Mouse (Mus musculus) c-Kit-positive CD71-positive TER-119-negative erythroid progenitor cells, embryonic 14.5 days (primary cell): ENCODE measurements around the gene Med16.

Experiments
- DNase-seq: peaks from one replicate; pipeline ENCODE4 v3.0.0-alpha.2; 2013; ENCODE audit warnings: low read depth

Med16 gene

DNA sequence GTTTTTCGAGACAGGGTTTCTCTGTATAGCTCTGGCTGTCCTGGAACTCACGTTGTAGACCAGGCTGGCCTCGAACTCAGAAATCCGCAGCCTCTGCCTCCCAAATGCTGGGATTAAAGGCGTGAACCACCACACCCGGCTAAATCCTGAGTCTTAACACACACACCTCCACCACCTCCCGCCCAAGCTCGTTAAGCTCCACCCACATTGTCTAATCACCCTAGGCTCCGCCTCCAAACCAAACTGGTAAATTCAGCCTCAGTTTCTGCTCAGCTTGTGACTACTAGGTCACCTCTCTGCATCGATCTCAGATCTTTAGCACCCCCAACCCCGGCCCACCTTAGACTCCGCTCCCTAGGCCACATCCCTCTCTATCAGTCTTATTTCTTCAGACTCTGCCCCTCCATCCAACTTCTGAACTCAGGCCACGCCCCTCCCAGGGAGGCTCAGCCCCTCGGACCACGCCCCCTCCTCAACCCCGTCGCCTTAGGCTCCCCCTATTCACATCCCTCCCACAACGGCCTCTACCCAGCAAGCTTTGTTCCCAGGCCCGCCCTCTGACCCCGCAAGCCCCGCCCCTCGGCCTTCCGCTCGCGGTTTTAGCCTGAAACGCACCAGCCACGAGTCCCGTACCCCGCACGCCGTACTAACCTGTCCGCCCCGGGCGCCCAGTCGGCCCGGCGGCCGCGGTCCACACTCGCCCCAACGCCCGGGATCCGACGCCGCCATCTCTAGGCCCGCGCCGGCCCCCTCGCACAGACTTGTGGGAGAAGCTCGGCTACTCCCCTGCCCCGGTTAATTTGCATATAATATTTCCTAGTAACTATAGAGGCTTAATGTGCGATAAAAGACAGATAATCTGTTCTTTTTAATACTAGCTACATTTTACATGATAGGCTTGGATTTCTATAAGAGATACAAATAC is at the start of gene Med16:
TSS of gene Med16 (minus strand) at position 757 of the 925 bp plus-strand sequence.
- peak; percentile 89 for DNase-seq

DNA sequence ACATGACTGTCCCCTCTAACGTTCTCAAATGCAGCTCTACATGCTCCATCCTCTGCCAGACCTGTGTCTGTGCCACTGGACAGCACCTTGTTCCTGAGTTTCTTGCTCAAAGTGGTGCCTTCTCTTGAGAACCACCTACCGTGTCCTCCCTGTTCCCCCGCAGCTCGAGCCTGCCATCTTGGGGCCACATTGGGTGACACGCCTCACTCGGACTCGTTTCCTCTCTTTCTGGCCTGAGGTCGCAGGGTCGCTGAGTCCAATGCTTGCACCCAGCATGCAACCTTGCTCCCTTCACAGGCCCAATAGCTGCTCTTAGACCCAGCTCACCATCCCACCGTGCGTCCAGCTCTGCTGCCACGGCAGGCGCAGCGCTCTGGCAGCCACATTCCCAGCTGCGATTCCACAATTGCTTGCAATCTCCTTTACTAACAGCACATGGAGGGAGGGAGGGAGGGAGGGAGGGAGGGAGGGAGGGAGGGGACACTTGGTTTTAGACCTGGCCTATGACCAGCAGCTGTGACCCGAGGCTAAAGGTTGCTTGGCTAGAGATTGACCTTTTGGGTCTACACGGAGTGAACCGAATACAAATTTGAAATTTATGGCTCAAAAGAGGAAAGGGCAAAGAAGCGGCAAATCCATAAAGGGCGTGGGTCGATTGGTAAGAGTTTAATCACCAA is 49.6 kb upstream of the Med16 start:
- peak; percentile 68 for DNase-seq

DNA sequence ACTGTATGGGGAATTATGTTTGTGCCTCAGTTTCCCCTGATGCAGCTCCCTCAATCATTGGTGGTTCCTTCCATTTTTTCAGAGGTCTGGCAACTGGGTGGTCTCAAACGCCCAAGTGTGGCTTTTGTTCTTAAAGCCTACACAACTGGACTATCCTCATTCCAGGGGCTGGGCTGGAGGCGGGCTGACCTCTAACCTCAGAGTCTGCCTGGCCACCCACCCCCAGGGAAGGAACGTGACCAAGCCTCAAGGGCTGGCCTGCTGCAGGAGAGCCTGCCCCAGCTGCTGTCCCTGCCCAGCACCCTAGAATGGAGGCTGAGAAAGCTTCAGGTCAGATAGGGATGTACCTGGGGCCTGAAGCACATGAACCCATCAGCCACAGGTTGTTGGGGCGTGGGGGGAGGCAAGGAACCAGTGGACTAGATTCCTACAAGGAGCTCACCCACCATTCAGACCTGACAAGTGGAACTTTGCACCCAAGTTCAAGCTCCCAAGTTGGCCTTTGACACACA is 48.0 kb upstream of the Med16 start:
- no peak for DNase-seq

DNA sequence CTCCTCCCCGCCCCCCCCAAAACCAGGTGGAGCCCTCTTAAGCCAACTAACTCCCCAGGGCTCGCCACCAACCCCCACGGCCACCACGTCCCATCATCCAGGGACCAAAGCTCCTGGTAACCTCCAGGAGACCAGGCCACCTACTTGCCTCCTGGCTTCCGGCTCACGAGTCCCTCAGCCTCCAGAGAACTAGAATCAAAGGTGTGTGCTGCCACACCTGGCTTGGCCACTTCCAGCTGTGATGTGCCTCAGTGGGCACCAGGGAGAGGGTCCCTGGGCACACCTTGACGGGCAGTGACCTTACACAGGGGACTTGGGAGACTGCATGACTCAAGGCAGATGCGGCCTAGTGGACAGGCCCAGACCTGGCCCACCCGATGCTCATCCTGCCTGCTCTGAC is 47.0 kb upstream of the Med16 start:
- DNase-seq = no peak

DNA sequence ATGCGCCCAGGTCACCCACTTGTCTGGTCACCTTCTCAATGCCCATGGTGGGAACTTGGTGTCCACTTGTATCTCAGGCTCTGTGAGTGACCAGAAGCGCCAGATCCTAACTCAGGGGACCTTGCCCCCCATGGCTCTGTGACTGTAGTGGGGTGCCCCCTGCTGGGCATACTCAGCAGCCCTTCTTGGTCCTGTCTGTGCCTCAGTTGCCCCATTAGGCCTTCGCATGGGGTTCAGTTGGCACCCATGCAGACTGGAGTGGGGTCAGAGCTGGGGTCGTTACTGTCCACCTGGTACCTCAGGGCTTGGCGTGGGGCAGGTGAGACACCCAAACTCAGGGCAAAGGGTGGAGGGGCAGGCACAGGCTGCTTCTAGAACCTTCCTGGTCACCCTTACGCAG is 45.2 kb upstream of the Med16 start:
- no peak for DNase-seq

DNA sequence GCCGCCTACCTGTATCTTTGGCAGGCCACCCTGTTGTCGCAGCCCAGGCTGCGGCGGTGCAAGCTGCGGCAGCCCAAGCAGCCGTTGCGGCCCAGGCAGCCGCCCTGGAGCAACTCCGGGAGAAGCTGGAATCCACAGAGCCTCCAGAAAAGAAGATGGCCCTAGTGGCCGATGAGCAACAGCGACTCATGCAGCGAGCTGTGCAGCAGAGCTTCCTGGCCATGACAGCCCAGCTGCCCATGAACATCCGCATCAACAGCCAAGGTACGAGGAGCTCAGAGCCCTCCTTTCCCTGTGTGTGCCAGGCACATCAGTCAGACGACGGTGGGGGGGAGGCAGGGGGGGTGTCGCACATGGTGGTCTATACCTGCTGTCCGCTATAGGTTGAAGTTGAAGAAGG is 41.9 kb upstream of the Med16 start:
- DNase-seq = no peak

DNA sequence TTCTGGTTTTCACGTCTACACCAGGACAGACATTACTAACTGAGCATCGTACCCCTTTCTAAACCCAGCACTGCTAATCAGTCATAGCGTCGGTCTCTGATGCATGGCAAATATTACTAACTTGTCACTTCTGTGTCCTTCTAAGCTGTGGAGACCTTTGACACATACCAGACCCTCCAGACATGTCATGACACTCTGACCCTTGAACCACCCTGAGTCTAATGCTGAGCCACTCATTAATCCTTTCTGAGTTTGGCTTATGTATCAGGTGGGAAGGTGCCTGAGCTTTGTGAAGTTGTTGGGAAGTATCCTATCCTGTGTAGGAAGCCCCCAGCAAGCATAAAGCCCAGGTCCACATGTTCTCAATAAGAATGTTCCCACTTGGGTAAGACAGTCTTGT is 41.1 kb upstream of the Med16 start:
- DNase-seq = no peak

DNA sequence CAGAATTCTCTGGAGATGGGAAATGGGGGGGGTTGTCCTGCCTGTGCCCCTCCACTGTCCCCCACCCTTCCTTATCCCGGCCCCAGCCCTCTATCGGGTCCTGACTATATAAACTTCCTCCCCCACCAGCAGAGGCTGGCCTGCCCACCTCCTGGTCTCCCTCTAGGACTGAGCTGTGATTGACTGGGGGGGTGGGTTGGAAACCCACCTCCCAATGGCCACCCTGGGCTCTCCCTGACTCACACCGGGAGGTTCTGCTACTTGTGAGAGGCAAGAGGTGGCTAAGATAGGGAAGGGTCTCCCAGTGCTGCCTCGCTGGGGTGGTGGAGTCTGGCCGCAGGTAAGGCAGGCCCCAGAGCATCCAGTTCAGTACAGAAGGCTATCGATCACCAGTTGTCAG is 38.8 kb upstream of the Med16 start:
- no peak for DNase-seq

DNA sequence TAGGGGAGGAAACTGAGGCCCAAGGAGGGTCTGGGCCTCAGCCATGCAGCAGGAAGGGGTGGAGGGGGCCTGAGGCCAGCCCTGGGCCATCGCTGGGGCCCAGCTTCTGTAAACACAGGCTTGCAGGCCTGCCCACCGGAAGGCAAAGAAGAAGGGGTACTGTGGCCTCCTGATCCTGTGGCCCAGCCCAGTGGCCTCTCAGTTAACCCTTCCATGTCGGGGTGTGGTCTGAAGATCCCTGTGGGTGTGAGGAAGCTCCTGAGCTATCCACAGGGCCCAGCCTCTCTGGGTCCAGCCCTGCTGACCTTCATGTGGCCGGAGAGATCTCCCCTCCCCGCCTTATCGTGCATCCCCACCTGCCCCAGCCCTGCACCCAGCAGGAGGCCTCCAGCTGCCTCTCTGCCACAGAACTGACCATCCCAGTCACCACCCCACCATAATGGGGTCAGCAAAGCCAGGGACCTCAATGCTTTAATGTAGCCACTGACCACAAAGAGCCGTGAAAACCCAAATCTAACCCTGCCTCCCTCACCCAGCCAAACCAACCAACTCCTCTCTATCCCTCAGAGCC is 38.1 kb upstream of the Med16 start:
- no peak for DNase-seq

DNA sequence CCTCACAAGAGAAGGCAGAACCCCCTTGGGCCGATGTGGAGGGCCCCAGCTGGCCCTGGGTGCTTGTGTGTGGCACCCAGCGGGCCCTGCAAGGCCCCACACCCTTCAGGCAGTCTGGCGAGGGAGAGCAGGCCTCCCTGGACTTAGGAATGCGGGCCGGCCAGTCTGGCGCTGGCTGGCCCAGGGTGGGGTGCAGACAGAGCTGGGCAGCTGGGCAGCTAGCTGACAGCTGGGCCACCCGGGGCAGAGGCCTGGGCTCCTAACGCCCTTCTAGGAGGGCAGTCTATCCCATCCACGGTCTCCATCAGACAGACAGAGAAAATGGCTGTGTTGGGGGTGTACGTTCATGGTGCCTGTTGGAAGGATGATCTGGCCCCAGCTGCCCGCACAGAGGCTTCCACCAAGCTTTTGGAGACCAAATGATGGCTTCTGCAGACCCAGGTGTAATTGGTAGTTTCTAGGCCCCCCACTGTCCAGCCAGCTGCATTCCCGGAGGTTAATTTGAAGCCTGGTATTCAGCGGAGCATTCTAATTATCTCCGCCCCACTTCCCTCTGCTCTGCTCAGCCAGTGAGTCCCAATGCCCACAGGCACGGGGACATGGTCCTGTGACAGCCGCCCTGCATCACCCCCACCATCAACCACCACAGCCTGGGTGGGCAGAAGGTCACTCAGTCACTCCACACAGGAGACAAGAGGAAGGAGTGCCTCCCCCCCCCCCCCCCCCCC is 36.9 kb upstream of the Med16 start:
- DNase-seq = no peak

DNA sequence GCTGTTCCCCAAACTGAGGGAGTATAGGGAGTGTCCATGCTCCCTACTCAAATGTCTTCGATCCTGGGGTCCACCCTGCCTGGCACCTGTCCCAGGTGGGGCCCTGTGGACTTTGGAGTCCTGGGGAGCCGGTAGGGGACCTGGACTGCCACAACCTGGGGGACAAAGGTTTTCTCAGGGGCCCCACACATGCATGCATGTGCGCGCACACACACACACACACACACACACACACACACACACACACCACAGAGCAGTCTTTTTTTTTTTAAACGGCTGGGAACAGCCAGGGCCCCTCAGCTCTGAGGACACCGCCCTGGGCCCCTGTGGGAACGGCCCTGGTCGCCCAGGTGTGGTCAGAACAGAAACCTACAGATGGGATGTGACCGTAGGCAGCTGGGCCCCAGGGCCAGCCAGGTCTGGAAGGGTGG is 34.8 kb upstream of the Med16 start:
- no peak for DNase-seq

DNA sequence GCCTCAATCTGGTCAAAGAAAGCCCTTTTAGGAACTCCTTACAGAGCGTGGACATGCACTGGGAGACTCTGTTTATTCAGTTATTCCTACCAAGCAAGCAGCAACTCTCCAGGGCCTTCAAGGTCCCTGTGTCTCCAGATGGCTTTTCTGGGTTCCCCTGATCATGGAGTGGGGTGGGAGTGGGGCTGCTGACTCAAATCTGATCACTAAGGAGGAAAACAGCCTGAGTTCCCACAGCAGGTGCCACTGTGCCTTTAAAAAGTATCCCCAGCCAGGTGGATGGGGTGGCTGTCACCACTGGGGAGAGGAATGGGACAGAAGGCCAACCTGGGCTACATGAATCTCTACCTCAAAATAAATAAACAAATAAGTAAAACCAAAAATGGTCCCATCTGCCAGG is 34.3 kb upstream of the Med16 start:
- DNase-seq = no peak

DNA sequence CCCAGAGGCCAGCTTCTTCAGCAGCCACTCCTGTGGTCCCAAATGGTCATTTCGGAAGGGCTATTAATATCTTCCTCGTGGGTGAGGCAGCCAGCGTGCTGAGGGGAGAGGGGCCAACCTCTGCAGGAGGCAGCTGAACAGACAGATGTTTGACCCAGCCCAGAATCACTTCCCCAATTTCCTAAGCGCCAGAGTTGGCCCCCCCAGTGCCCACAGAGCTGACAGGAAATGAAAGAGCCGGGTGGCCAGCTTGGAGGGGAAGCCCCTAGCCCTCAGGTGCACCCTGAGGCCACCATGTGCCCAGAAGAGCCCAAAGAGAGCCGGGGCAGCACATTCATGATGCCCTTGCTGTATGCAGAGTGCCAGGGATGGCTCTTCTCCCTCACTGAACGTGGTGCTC is 32.0 kb upstream of the Med16 start:
- no peak for DNase-seq

DNA sequence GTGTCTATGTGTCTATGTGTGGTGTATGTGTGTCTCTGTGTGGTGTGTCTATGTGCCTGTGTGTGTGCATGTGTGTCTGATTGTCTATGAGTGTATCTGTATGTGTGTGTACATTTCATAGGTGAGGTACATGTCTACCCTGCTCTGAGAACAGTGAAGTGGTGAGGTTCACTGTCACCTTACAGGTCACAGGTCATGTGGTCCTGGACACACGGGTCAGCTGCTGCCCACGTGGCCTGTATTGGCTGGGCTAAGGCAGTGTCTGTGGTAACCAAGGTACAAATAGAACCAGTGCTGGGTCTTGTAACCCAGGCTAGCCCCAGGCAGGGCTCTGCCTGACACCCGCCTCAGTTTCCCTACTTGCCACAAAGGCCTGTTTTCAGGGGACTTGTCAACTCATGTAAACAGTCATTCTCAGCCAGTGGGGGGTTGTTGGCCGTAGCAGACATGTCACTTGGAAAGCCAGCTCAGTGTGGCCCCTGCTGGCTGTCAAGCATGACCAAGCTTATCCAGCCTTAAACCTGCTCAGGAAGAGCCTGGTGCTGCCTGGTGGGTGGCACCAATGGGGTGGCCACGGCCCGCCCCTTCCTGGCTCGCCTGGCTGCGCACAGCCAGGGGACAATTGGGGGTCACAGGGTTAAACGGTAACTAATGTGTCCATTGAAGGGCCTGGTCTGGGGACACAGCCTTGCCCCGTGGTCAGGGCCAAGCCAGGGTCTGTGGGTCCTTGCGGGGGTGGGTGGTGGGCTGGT is 29.2 kb upstream of the Med16 start:
- DNase-seq = no peak

DNA sequence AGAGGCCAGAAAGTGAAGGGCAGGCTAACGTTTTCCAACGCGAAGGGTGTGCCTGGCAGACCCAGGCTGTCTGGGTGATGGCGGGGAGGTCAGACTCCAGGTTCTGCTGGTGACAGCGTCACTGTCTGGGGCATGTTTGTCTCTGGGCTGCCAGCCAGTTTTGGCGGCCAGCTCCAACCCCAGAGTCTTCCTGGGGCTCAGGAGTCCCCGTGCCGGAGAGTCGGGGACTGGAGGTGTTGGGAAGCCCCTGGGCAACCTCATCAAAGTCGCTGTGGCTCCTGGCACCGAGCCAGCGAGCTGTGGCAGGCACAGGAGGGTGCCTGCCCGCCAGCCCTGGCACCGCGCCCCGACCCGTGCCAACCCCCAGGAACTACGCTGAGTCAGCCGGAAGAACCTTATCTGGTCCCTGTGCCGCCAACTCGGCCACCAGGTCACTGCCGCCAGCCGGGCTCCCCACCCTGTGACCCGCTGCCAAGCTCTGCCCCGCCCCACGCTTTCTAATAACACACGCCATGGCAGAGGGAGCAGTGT is 28.3 kb upstream of the Med16 start:
- no peak for DNase-seq

DNA sequence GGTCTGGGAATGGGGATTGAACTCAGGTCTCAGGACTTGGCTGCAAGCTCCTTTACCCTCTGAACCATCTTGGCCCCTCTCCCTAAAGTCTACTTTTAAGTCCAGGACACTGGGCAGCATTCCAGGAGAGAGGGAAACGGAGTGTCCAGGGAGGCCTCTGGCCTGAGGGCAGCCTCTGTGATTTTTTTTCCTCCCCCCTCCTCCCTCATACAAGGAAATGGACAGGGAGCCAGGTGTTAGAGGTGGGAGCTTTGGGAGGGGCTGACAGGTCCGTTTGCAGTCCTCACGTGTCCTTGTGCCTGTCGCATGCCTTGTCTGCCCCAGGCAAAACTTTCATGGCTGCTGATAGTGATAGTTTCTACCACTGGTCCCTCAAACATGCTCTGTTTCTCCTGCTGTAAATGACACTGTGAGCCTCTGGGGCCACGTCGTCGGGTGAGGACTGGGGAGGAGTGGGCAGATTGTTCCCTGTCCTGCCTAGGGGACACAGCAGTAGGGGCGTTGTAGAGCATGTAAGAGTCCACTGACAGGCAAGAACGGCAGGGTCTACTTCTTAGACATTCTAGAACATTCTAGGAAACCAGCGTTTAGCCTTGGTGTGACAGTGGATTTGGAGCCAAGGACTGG is 27.7 kb upstream of the Med16 start:
- no peak for DNase-seq

DNA sequence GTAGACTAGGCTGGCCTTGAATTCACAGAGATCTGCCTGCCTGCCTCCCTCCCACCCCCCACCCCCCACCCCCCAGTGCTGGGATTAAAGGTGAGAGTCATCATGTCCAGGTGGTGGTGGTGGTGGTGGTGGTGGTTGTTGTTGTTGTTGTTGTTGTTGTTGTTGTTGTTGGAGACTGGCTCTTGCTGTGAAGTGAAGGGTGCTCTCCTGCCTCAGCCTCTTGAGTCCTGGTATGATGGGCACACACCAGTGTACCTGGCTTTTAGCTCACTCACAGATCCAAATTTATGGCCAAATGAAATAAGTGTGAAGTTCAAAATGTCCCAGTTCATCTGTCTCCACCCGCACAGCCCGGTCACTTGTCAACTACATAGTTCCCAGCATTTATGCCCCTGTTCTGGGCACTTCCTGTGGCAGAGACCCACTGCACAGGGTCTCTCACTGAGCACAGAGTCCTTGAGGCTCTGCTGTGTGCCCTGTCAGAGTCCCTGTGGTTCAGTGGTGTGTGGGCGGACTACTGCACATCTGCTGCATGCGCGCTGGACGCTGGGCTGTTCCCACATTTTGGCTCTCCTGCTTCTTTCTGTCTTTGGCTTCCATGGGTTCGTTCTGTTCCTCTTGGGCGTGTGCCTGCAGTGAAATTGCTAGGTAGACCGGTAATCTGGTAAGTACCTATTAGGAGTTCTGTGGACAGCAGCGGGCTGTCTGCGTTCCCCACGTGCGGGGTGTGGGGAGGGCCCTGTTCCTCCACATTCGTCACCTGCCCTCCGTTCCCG is 26.3 kb upstream of the Med16 start:
- no peak for DNase-seq

DNA sequence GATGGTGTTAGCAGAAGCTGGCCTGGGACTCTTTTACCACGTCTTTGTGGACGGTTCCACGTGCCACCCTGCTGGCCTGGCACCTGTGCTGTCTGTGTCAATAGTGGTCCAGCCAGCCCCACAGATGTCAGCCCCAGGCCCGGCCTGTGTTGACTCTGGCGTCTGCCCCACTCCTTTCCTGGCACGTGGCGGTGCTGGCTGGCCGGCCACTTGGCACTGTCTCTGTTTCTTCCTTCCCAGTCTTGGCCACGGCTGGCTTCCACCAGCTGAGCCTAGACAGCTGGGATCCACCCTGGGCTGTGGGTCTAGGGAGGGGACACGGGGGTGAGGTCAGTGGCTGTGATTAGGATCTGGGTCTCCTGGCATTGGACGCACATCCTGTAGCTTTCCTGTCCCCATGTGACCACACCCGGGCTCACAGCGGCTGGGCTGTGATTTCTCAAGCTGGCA is 25.6 kb upstream of the Med16 start:
- no peak for DNase-seq

DNA sequence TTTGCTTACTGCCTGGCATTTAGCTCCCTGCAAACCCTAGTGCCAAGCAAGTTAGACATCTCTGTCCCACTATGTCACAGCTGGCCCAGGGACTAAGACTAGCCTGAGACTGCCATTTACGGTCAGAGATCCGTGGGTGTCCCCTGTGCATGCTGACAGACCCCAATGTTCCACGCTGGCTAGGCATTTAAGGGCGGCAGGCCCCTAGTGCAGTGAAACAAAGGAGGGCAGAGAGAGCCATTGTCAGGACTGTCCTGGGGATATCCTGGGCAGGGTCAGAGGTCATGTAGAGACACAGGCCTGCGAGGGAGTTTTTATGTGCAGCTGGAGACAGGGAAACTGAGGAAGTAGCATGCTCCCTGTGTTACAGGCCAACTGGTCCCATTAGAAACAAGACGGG is 25.1 kb upstream of the Med16 start:
- no peak for DNase-seq

DNA sequence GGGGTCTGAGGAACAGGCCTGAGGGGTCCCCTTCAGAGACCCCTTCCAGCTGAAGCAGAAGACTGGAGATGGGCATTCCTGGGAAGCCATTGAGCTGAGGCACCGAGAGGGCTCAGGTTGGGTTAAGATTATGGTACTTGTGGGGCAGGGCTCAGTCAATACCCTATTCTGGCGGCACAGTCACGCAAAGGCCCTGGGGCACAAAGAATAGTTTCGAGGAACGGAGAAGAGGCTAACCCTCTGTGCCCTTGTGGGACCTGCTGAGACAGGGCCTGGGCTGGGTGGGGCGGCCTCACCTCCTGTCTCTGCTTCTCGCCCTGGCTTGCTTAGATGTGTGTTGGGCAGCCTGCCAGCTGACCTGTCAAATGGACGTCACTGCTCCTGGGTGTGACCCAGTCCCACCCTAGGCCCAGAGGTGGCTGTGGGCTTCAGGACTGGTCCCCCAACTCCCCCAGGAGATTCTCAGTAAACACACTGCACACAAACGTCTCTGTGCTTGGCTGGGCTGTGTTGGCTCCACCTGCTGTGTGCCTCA is 24.5 kb upstream of the Med16 start:
- no peak for DNase-seq
